Mouse (Mus musculus): Measurements from ENCODE around the gene Gm21586.
"Not testable (repeated sequence)": the region's sequence is repeated elsewhere in the genome, so short reads cannot be mapped to it uniquely, and the experiment has no call there.

Gene Gm21586

GRCm38 (mm10) chr4:42439078-42439477, at the start of gene Gm21586:
Gene Gm21586 (plus strand): TSS chr4:42439378.
- DNase-seq: not testable (repeated sequence)

- DNase-seq: not testable (repeated sequence)
These were observed 27.3 kb downstream of the Gm21586 start, which contains the start of gene Gm2163 for GRCm38 (mm10) chr4:42466452-42466851. Gene Gm2163 (plus strand): TSS chr4:42466752.
